In the genomic region with DNA sequence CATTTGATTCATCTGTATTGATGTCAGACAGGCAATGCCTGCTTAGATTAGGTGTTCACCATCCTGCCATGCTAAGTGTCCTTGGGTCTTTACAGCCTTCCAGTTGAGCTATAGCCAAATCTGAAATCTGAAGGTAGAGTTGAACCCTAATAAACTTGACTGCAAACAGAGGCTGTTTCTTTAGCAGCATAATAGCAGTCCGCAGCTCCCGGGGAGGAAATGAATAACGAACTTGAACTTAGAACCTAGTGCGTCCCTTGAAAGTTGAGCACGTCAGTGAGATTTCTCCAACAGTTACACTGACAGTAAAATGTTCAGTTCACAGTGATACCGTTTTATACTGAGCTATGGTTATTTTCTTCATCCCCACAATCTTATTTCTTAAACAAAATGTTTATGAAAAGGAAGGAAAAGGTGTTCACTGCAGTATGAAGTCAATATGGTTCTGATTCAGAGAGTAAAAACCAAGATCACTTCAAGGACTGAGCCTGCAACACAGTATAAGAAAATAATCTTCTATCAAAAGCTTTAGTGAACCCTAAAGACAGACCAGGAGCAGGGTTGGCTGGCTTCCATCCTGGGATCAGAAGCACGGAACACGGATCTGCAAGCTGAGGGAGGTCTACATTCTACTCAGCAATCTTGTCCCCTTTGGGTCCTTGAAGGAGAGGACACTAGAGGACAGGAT, we compare ENCODE assay signal across 8 mouse cellular contexts.
DNase-seq lines count a peak whose midpoint lies in the region; ATAC-seq lines count a peak whose summit lies in the region.

No protein-coding gene starts in this region.

- WGBS in embryonic facial prominence, embryonic 10.5 days: 19% methylated on average over 8 of the region's 8 CpGs
- 38% methylated on average over 8 of the region's 8 CpGs for WGBS in hindbrain, embryonic 10.5 days
- 5% methylated on average over 8 of the region's 8 CpGs for WGBS in limb, embryonic 13.5 days
- WGBS in neural tube, embryonic 15.5 days: 7% methylated on average over 8 of the region's 8 CpGs

- H3K4me1 ChIP-seq in embryonic facial prominence, embryonic 10.5 days: peaks cover 66% of the 10 kb centered on the region
- H3K4me1 ChIP-seq in hindbrain, embryonic 10.5 days (replicated peaks): peaks cover 45% of the 10 kb centered on the region
- H3K4me1 ChIP-seq in limb, embryonic 13.5 days: peaks cover 43% of the 10 kb centered on the region
- H3K4me1 ChIP-seq in neural tube, embryonic 15.5 days: peaks cover 43% of the 10 kb centered on the region

- peak; percentile 78 for ATAC-seq in limb, embryonic 13.5 days (ENCODE audit: low FRiP score, low read depth)
- peak; percentile 77 for ATAC-seq in neural tube, embryonic 15.5 days (ENCODE audit: low FRiP score)

- no peaks in the 10 kb centered on the region for H3K27me3 ChIP-seq in embryonic facial prominence, embryonic 10.5 days (replicated peaks; ENCODE audit: low read depth, poor library complexity, severe bottlenecking)
- H3K27me3 ChIP-seq in hindbrain, embryonic 10.5 days (ENCODE audit: insufficient read depth, poor library complexity, severe bottlenecking): no peaks in the 10 kb centered on the region
- no peaks in the 10 kb centered on the region for H3K27me3 ChIP-seq in limb, embryonic 13.5 days
- H3K27me3 ChIP-seq in neural tube, embryonic 15.5 days (replicated peaks): no peaks in the 10 kb centered on the region

- H3K9me3 ChIP-seq in embryonic facial prominence, embryonic 10.5 days: no peaks in the 10 kb centered on the region
- no peaks in the 10 kb centered on the region for H3K9me3 ChIP-seq in hindbrain, embryonic 10.5 days
- H3K9me3 ChIP-seq in limb, embryonic 13.5 days: no peaks in the 10 kb centered on the region
- no peaks in the 10 kb centered on the region for H3K9me3 ChIP-seq in neural tube, embryonic 15.5 days (replicated peaks)

- peak; percentile 4 to 42 for DNase-seq in heart, adult 18-20 months
- DNase-seq in heart, postnatal 36 days: no peak
- DNase-seq in embryonic facial prominence, embryonic 10.5 days (ENCODE audit: low spot score): no peak
- no peak for DNase-seq in hindbrain, embryonic 10.5 days (ENCODE audit: low spot score)
- DNase-seq in layer of hippocampus, adult 11-12 months (ENCODE audit: low spot score): no peak
- no peak for DNase-seq in layer of hippocampus, postnatal 10 days (ENCODE audit: low spot score in 2 of 2)

- H3K27ac ChIP-seq in embryonic facial prominence, embryonic 10.5 days (replicated peaks): peak overlapping the region; percentile 93
- peak overlapping the region; percentile 93 for H3K27ac ChIP-seq in hindbrain, embryonic 10.5 days
- peak overlapping the region; percentile 84 for H3K27ac ChIP-seq in limb, embryonic 13.5 days
- H3K27ac ChIP-seq in neural tube, embryonic 15.5 days (replicated peaks): peak overlapping the region; percentile 92

- intact Hi-C loops in heart, postnatal 36 days (cut with DNase I): loop anchor here (1.0 to 5.0 kb wide), 3 partner anchors 46 to 81 kb away; no protein-coding TSS in a partner anchor

- peak overlapping the region; percentile 64 for H3K4me2 ChIP-seq in limb, embryonic 13.5 days (replicated peaks)
- H3K4me2 ChIP-seq in neural tube, embryonic 15.5 days: peak overlapping the region; percentile 59

- H3K9ac ChIP-seq in limb, embryonic 13.5 days: peak overlapping the region; percentile 53
- peak overlapping the region; percentile 40 for H3K9ac ChIP-seq in neural tube, embryonic 15.5 days (replicated peaks)

- peak overlapping the region; percentile 50 for H3K4me3 ChIP-seq in embryonic facial prominence, embryonic 10.5 days
- H3K4me3 ChIP-seq in hindbrain, embryonic 10.5 days: peak overlapping the region; percentile 49
- H3K4me3 ChIP-seq in limb, embryonic 13.5 days: peak overlapping the region; percentile 48
- H3K4me3 ChIP-seq in neural tube, embryonic 15.5 days (replicated peaks): peak overlapping the region; percentile 37

- no peaks in the 10 kb centered on the region for H3K36me3 ChIP-seq in embryonic facial prominence, embryonic 10.5 days (replicated peaks)
- no peaks in the 10 kb centered on the region for H3K36me3 ChIP-seq in hindbrain, embryonic 10.5 days
- no peaks in the 10 kb centered on the region for H3K36me3 ChIP-seq in limb, embryonic 13.5 days
- no peaks in the 10 kb centered on the region for H3K36me3 ChIP-seq in neural tube, embryonic 15.5 days

Comparison
In these comparisons a context has a peak if more than half of its experiments do, and no peak if none do; other contexts are left out.
1. DNase-seq: peak in heart, adult 18-20 months (2 of 2); none in heart, postnatal 36 days (0 of 2), embryonic facial prominence, embryonic 10.5 days (single experiment), hindbrain, embryonic 10.5 days (single experiment), layer of hippocampus, adult 11-12 months (single experiment) and layer of hippocampus, postnatal 10 days (0 of 2).
2. Peak in every context shown above with its lines, with median percentiles within 50 percentile points of each other: H3K27ac ChIP-seq and H3K4me3 ChIP-seq.